Mouse (Mus musculus): ENCODE measurements around the gene Sik3. TPM values are rescaled to one million over a fixed set of nuclear protein-coding genes. Genes with fewer than 3 reads are reported as not detected.
"Not testable (repeated sequence)": the region's sequence is repeated elsewhere in the genome, so short reads cannot be mapped to it uniquely, and the experiment has no call there.

The Sik3 gene
- total RNA-seq, 4 experiments from 2014 or later = 62.0 to 81.1 (median 73.3) TPM

DNA sequence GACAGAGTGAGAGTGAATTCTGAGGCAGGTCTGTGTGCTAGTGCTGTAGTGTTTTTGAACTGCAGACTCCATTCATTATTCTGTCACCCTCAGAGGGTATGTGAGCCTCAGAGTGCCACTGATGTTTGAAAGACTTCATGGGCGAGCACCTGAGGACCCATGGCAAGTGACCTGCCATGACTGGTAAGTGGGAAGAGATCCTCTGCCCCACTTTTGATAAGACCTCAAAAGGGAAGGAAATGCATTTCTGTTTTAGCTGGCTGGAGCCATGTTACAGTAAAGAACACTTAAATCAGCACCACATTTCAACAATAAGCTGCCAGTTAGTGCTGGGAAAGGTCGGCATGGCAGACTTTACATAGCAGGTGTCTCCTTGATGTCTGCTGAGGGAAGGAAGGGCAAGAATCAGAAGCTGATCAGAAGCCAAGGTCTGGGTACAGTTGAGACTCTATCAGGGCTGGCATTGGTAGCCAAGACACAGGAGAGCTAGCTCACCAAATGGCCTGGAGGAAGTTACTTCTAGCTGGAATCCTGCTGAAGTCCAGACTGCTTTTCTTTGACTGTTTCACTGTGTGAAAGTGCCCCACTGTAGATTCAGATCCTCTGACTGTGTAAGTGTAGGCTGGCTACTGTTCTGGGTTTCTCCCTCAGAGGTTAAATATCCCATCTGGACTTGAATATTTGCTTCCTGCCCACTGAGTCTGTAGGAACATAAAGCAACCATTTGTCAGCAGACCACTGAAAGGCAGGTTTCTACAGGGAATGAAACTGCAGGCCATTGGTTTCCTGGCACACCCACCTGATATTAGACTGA lies 138.5 kb downstream of the Sik3 start:
- no peak for DNase-seq (ENCODE audit: low spot score)

DNA sequence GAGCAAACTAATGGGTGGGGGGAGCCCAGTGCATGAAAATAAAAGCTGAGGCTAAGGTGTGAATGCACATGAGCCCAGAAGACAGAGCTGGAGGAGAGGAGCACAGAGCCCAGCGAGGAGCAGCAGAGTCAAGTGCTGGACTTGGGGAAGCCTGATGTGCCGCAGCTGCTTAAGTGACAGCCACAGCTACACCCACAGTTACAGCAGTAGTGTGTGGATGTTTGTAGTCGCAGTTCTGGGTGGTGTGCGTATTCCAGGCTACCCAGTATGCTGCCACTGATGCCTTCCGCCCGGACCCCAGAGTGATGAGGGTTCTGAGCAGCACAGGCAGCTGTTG lies 139.1 kb downstream of the Sik3 start:
- DNase-seq (ENCODE audit: low spot score) = no peak

DNA sequence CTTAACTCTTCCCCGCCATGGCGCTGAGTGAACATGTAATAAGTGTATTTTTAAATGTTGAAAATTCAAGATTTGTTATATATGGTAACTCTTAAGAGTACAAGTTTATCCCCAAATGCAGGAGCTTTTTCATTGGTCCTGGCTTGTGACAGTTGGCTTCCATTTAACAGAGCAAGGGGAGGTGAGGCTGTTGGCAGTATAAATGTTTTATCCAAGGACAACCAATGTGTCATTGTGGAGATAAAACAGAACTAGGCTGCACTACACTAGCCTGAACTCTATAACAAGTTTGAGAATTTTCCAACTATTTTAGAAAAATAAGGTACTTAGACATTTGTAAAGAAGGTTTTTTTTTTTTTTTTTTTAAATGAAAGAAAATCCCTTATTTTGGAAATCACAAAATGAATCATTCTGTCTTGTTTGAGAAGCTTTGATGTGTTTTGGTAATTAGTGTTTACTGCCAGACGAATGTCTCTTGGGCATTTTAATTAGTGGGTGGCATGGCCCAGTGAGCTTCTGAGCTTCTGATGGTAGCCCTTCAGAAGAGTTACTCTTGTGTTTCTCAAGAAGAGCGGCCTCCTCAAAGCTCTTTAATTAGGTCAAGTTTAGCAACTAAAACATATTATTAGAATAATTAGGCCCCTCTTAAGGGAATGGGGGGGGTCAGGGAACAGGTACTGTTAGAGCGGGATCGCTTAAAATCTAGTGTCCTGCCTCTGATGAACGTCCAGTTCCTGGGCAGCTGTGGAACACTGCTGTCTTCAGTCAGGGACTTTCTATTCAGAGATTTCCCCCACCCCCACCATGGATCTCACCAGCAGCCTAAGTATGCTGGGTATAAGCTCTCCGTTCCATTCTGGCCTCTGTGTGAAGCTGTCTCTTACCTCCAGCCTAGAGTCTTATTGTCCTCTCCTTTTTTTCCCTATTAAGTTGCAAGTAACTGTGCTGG lies 139.7 kb downstream of the Sik3 start:
- DNase-seq (ENCODE audit: low spot score) = no peak

DNA sequence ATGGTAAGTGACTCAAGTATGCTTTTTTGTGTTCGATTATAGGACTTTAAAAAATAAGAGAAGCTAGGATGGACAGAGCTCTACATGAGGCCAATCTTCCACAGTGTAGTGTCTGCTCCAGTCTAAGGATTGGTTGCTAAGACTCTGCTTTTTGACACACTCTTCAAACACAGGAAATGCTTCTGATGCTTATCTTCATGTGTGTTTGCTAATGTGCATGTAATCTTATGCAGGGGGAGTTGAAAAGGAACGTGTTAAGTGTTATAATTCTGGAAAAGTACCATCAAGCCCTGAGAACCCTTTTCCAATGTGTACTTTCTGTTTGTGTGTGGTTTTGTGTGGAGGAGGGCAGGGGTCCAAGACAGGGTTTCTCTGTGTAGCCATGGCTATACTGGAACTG lies 141.8 kb downstream of the Sik3 start:
- DNase-seq (ENCODE audit: low spot score) = no peak

GRCm38 (mm10) chr9:46155026-46155425 lies 142.4 kb downstream of the Sik3 start:
- no peak for DNase-seq (ENCODE audit: low spot score)

GRCm38 (mm10) chr9:46155818-46156217 lies 143.2 kb downstream of the Sik3 start:
- DNase-seq (ENCODE audit: low spot score) = not testable (repeated sequence)

- no peak for DNase-seq (ENCODE audit: low spot score)
Measured at GRCm38 (mm10) chr9:46156711-46157110, 144.1 kb downstream of the Sik3 start.

GRCm38 (mm10) chr9:46158273-46158813 lies 145.7 kb downstream of the Sik3 start:
- no peak for DNase-seq (ENCODE audit: low spot score)

DNA sequence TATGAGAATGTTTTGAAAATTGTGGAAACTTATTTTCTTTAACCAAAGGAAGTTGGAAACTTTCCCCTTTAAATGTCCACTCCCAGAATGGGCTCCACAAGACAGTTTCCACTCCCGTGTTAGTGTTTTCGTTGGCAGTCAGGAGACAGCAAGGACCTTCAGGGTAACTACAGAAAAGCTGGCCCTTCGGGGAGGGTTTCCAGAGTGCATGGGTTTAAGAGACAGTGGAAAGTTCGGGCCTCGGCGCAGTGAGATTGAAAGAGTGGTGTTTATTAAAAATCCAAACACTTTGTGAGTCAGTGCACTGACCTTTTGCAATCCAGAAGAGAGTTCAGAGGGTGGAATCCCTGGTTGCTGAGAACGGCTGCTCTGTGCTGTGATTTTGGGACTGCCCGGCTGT lies 150.8 kb downstream of the Sik3 start:
- no peak for DNase-seq (ENCODE audit: low spot score)

DNA sequence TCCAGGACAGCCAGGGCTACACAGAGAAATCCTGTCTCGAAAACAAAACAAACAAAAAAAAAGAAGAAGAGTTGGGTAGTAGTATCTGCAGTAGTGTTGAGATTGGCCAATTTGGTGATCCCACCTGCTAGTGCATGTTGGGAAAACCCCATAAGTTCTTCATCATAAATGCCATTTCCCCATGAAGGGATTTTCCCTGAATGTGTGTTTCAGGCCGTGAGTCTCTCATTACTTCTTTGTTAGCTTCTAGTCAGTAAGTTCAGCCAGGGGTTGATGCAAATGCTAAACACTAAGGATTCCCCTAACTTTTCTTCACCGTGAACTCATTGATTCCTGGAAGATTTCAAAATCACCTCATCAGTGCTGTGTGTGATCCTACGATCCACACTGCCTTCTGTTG lies 156.2 kb downstream of the Sik3 start:
- no peak for DNase-seq (ENCODE audit: low spot score)

- no peak for DNase-seq (ENCODE audit: low spot score)
Measured at GRCm38 (mm10) chr9:46172251-46172650, 159.6 kb downstream of the Sik3 start.

- DNase-seq (ENCODE audit: low spot score) = no peak
Measured at GRCm38 (mm10) chr9:46172953-46173352, 160.3 kb downstream of the Sik3 start.

DNA sequence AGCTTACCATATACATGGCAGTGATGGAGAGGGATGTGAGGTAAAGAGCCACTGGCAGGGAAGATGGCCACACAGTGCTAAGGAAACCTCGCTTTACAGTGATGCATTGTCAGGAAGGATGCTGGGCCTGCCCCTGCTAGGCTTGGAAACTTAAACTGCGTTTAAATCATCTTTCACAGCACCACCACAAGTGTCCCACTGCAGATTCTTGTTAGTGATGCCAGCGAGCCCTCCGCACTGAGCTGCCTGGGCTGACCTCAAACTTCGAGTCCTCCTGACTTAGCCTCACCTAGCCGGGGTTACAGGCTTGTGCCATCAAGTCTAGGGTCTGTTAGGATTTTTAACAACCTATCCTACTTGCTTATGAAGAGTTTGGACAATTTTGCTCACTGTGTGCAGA lies 161.3 kb downstream of the Sik3 start:
- DNase-seq (ENCODE audit: low spot score) = no peak

- no peak for DNase-seq (ENCODE audit: low spot score)
Measured at GRCm38 (mm10) chr9:46174770-46175294, 162.2 kb downstream of the Sik3 start.

DNA sequence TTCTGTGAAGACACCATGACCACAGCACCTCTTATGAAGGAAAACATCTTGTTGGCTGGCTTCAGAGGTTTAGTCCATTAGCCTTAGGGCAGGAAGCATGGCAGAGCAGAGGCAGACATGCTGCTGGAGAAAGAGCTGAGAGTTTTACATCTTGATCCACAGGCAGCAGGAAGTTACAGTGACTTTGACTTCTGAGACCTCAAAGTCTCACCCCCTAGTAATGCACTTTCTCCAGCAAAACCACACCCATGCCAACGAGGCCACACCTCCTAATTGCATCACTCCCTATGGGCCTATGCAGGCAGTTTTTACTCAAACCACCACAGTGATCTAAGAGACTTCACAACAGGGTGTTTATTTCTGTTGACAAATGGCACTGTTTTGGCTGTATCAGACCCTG lies 162.7 kb downstream of the Sik3 start:
- DNase-seq (ENCODE audit: low spot score) = no peak

GRCm38 (mm10) chr9:46175938-46176375 lies 163.3 kb downstream of the Sik3 start:
- DNase-seq (ENCODE audit: low spot score) = no peak

DNA sequence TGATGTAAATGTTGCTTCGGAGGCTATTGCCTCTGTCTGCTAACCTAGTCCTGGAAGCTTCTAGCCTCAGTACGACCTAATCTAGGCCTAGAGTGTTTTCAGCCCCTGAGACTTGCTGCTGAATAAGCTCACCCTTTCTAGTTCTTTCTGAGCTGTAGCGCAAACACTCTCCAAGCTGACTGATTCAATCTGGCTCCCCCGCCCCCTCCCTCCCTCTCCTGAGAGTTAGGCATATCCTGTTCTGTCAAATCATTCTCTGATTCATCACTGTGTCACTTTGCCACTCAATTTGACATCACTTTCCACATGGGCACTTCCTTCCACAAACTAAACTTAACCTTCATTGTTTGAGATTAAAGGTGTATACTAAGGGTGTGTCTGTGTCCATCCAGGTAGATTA lies 164.0 kb downstream of the Sik3 start:
- DNase-seq (ENCODE audit: low spot score) = no peak

DNA sequence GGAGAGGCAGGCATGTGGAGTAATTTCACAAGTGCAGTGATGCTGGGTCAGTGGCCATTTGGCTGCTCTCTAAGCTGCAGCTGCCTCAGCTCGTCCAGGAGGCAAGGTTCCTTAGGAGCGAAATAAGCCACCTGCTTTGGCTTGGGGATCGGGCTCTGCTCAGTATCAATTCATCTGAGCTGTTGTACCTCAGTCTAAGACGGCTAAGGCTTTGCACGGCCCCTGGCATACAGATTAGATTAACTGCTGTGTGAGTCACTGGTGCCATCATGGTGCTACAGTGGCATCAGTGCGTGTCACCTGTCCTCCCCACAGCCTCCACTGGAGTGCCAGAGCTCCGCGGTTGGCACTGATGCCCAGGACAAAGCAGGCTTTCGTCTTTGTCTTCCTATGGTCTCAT lies 166.0 kb downstream of the Sik3 start:
- no peak for DNase-seq (ENCODE audit: low spot score)

DNA sequence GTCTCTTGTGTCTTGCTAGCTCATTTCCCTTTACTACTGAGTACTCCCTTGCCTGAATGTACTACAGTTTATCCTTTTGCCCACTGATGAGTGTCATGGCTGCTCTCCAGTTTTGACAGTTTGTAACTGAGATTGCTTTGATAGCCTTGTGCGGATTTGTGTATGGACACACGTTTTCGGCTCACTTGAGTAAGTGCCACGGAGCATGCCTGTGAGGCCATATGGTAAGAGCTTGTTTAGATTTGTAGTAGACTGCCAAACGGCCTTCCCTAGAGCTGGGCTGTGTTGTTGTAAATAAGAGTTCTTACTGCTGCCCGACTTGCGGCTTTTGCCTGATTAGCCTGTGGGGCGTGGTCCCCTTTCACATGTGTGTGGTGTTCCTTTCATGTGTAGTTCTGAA lies 168.7 kb downstream of the Sik3 start:
- DNase-seq (ENCODE audit: low spot score) = no peak

DNA sequence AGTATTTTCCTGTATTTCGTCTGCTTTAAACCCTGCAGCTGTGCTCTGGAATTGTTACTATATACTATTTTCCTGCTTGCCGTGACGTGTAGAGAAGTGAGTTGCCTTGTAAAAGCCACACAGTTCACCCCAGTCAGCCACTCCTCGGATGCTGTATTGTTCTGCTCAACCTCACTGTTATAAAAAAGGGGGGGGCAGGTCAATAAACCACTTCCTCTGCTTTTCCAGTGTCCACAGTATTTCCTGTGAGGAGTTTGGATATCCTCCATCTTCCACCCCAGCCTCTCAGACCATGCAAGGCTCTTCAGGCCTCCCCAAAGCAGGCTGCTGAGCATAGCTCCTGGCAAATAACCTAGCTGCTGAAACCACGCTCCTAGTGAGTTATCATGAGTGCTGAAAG lies 171.9 kb downstream of the Sik3 start:
- DNase-seq (ENCODE audit: low spot score) = no peak

- peak; percentile 50 for DNase-seq (ENCODE audit: low spot score)
Measured at GRCm38 (mm10) chr9:46185191-46185590, 172.6 kb downstream of the Sik3 start.

- DNase-seq (ENCODE audit: low spot score) = no peak
Measured at GRCm38 (mm10) chr9:46186387-46186786, 173.8 kb downstream of the Sik3 start.

Measured in heart, adult 8-10 months (tissue).